Mouse (Mus musculus) neural tube, embryonic 13.5 days (tissue): ENCODE results near the gene Pigf. TPM values are rescaled to one million over a fixed set of nuclear protein-coding genes. Genes with fewer than 3 reads are reported as not detected.

Experiments used
- ATAC-seq: fragments of 200-750 bp; cut with Nextera tagmentation; 2 replicates; pipeline ENCODE4 v1.8.0; 2017; ENCODE audit warnings: low read depth, mild to moderate bottlenecking, moderate TSS enrichment, moderate library complexity
- H3K27ac ChIP-seq: fragments of 300-500 bp; sonication (generic); replicated peaks from 2 replicates; pipeline ENCODE4 v1.5.1; 2015; ENCODE audit warnings: moderate library complexity, mild to moderate bottlenecking, inconsistent platforms
- H3K27me3 ChIP-seq: fragments of 300-500 bp; sonication (generic); 2 replicates; pipeline ENCODE4 v1.6.1; 2015; ENCODE audit warnings: mild to moderate bottlenecking, inconsistent platforms
- H3K36me3 ChIP-seq: fragments of 300-500 bp; sonication (generic); 2 replicates; pipeline ENCODE4 v1.6.1; 2015; ENCODE audit warnings: mild to moderate bottlenecking, inconsistent platforms
- H3K4me1 ChIP-seq: fragments of 300-500 bp; sonication (generic); replicated peaks from 2 replicates; pipeline ENCODE4 v1.6.1; 2015; ENCODE audit warnings: inconsistent platforms
- H3K4me2 ChIP-seq: fragments of 300-500 bp; sonication (generic); 2 replicates; pipeline ENCODE4 v1.6.1; 2015; ENCODE audit warnings: inconsistent platforms, mild to moderate bottlenecking, moderate library complexity
- H3K4me3 ChIP-seq: fragments of 300-500 bp; sonication (generic); 2 replicates; pipeline ENCODE4 v1.5.1; 2015; ENCODE audit warnings: mild to moderate bottlenecking, inconsistent platforms
- H3K9ac ChIP-seq: fragments of 300-500 bp; sonication (generic); 2 replicates; pipeline ENCODE4 v1.6.1; 2015; ENCODE audit warnings: moderate library complexity, mild to moderate bottlenecking, inconsistent platforms
- H3K9me3 ChIP-seq: fragments of 300-500 bp; sonication (generic); 2 replicates; pipeline ENCODE4 v1.6.1; 2016; ENCODE audit warnings: inconsistent platforms
- WGBS: fragments of 180-500 bp; shearing (Covaris S2); methylation state at CpG from one replicate; pipeline ENCODE4 v1.1.7; 2015; 5-methylcytosine and 5-hydroxymethylcytosine counted together
- polyA plus RNA-seq: library from polyadenylated mRNA; unstranded; fragments of >200 nt; fragmentation: Nextera tagmentation; extraction: Ambion mirVana; gene quantifications from 2 replicates; pipeline ENCODE4 v1.2.1, GENCODE M21; 2015

Pigf gene
- polyA plus RNA-seq, 1 experiment from 2014 or later = 39.5 TPM

DNA sequence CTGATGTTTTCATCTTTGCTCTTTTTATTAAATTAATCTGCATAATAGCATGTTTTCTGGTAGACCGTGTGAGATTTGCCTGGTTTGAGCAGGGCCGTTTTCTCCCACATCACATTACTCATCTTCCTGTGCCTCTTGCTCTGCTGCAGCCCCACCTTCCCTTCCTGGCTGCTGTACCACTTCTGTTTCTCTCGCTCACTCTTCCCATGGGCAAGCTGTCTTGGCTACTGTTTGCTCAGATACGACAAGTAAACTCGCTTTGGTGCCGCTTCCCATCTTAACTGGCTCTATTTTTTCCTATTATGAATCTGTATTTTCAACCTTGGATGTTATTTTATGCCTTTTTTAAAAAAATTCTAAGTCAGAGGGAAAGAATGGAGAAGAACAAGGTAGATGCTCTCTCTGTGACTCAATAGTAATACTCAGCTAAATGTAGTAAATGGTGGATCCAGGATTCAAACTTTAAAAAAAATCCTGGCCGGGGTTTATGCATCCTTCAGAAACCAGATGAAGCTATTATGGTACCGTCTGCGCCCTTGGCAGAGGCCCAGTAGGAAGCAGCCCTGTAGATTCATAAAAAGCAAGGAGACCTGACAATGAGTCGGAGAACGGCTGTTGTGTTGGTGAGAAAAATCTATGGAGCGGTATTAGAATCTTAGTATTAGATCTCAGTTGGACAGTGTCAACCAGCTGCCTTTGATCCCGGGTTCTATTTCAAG, 13.7 kb downstream of the Pigf start:
- WGBS = 85% methylated on average over 13 of the region's 13 CpGs
- no peak overlapping the region for H3K4me2 ChIP-seq

GRCm38 (mm10) chr17:87008950-87009349, 16.3 kb downstream of the Pigf start:
- Histone ChIP-seq H3K27me3 (no peaks in the 10 kb centered on the region), H3K27ac (no peak overlapping the region), H3K4me1 (no peaks in the 10 kb centered on the region), H3K9ac (no peak overlapping the region), H3K9me3 (no peaks in the 10 kb centered on the region), H3K36me3 (peaks cover 28% of the 10 kb centered on the region), H3K4me2 (no peak overlapping the region), H3K4me3 (no peak overlapping the region)
- ATAC-seq = no peak
- 88% methylated on average over 3 of the region's 3 CpGs for WGBS

More for the DNA sequence above, 13.7 kb downstream of the Pigf start:
- Histone ChIP-seq H3K27me3 (no peaks in the 10 kb centered on the region), H3K4me1 (no peaks in the 10 kb centered on the region), H3K4me3 (no peak overlapping the region), H3K9ac (no peak overlapping the region), H3K27ac (no peak overlapping the region), H3K9me3 (no peaks in the 10 kb centered on the region), H3K36me3 (peaks cover 23% of the 10 kb centered on the region)
- no peak for ATAC-seq

DNA sequence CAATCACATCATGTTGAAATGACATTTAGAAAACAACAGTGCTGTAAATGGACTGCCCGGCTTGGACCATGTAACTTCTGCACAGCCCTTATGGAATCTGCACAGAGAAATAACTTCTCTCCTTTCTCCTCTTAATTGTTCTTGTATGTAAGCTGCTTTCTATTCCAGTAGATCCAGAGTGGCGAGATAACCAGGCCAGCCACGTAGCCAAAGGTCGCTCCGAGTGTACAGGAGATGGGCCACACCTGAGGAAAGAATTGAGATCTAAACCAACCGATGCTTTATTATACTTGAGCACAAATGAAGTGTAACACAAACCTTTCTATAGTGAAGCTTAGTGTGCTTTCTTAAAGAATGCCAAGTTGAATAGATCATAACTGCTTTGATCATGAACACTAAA, 27.9 kb downstream of the Pigf start:
- Histone ChIP-seq H3K4me3 (no peak overlapping the region), H3K9me3 (no peaks in the 10 kb centered on the region), H3K4me2 (no peak overlapping the region), H3K4me1 (no peaks in the 10 kb centered on the region), H3K27me3 (no peaks in the 10 kb centered on the region), H3K9ac (no peak overlapping the region), H3K27ac (no peak overlapping the region), H3K36me3 (peaks cover 23% of the 10 kb centered on the region)
- no peak for ATAC-seq
- WGBS = 94% methylated on average over 6 of the region's 6 CpGs

GRCm38 (mm10) chr17:86991306-86991705, 33.9 kb downstream of the Pigf start:
- H3K4me3 ChIP-seq = no peak overlapping the region
- H3K27me3 ChIP-seq = no peaks in the 10 kb centered on the region
- H3K36me3 ChIP-seq = 0 out of 2 replicates have a peak, but pooled peaks cover 3% of the 10 kb centered on the region
- 90% methylated on average over 8 of the region's 8 CpGs for WGBS
- no peaks in the 10 kb centered on the region for H3K9me3 ChIP-seq
- H3K4me1 ChIP-seq = peaks cover 15% of the 10 kb centered on the region
- H3K4me2 ChIP-seq = no peak overlapping the region
- H3K27ac ChIP-seq = no peak overlapping the region
- ATAC-seq = no peak
- no peak overlapping the region for H3K9ac ChIP-seq

GRCm38 (mm10) chr17:86988601-86989184, 36.5 kb downstream of the Pigf start:
- no peak overlapping the region for H3K27ac ChIP-seq
- H3K4me3 ChIP-seq = no peak overlapping the region
- H3K9ac ChIP-seq = no peak overlapping the region
- no peaks in the 10 kb centered on the region for H3K9me3 ChIP-seq
- H3K4me1 ChIP-seq = peaks cover 22% of the 10 kb centered on the region
- no peaks in the 10 kb centered on the region for H3K27me3 ChIP-seq
- 62% methylated on average over 6 of the region's 6 CpGs for WGBS
- H3K4me2 ChIP-seq = no peak overlapping the region
- no peaks in the 10 kb centered on the region for H3K36me3 ChIP-seq
- no peak for ATAC-seq

- no peak overlapping the region for H3K27ac ChIP-seq
- peaks cover 22% of the 10 kb centered on the region for H3K4me1 ChIP-seq
- ATAC-seq = no peak
- no peaks in the 10 kb centered on the region for H3K36me3 ChIP-seq
- H3K27me3 ChIP-seq = no peaks in the 10 kb centered on the region
- no peak overlapping the region for H3K4me2 ChIP-seq
- no peak overlapping the region for H3K9ac ChIP-seq
- H3K4me3 ChIP-seq = no peak overlapping the region
- WGBS = 88% methylated on average over 5 of the region's 5 CpGs
- no peaks in the 10 kb centered on the region for H3K9me3 ChIP-seq
Observed at GRCm38 (mm10) chr17:86988161-86988560, 37.0 kb downstream of the Pigf start.

DNA sequence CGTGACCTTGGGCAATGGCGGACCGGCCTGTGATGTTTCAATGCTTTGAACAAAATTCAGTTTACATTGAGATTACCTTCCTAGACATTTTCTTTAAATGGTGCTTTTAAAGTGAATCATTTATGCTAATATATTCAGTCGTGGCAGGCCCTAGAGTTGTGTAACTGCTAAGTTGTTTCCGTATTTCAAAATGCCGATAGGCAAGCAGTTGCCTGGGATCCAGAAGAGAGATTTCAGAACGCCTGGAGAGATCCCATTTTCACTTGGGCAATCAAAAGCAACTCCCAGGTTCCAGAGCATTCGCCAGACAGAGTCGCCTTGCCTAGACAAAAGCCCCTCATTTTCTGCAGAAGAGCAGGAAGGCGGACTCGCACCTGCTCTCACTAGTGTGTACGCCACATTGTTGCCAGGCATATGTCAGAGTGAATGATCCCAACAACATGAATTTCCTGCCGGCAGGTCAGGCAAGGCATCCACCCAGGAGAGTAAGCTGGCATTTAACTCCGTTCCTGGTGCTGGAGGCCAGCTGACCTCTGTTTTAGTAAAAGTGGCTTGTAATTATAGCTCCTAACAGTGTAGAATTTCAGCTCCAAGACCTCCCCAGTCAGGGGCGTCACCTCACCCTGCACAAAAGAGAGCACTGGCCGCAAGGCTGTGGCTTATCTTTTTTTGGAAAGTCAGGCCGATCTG, 38.6 kb downstream of the Pigf start:
- H3K27me3 ChIP-seq = no peaks in the 10 kb centered on the region
- H3K36me3 ChIP-seq = no peaks in the 10 kb centered on the region
- peak overlapping the region; percentile 66 for H3K27ac ChIP-seq
- H3K9ac ChIP-seq = peak overlapping the region; percentile 46
- WGBS = 39% methylated on average over 17 of the region's 17 CpGs
- ATAC-seq = 0 out of 2 replicates have a peak, but pooled peaks have one; percentile 50
- no peaks in the 10 kb centered on the region for H3K9me3 ChIP-seq
- H3K4me1 ChIP-seq = peaks cover 22% of the 10 kb centered on the region
- H3K4me2 ChIP-seq = peak overlapping the region; percentile 3; the same call in 1 of the 2 replicates
- H3K4me3 ChIP-seq = no peak overlapping the region

- no peak overlapping the region for H3K9ac ChIP-seq
- no peak overlapping the region for H3K4me2 ChIP-seq
- ATAC-seq = no peak
- H3K27me3 ChIP-seq = no peaks in the 10 kb centered on the region
- H3K4me1 ChIP-seq = peaks cover 17% of the 10 kb centered on the region
- H3K9me3 ChIP-seq = no peaks in the 10 kb centered on the region
- H3K36me3 ChIP-seq = 0 out of 2 replicates have a peak, but pooled peaks cover 3% of the 10 kb centered on the region
- H3K4me3 ChIP-seq = no peak overlapping the region
- H3K27ac ChIP-seq = no peak overlapping the region
- WGBS = 77% methylated on average over 9 of the region's 9 CpGs
Observed at GRCm38 (mm10) chr17:86982497-86982896, 42.7 kb downstream of the Pigf start.

DNA sequence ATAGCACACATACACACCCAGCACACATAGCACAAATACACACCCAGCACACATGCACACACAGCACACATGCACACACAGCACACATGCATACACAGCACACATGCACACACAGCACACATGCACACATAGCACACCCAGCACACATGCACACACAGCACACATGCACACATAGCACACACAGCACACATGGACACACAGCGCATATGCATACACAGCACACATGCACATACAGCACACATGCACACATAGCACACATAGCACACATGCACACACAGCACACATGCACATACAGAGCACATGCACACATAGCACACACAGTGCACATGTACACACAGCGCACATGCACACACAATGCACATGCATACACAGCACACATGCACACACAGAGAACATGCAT, 43.5 kb downstream of the Pigf start:
- Histone ChIP-seq H3K27ac (no peak overlapping the region), H3K9me3 (no peaks in the 10 kb centered on the region), H3K27me3 (no peaks in the 10 kb centered on the region), H3K4me1 (peaks cover 11% of the 10 kb centered on the region), H3K4me2 (no peak overlapping the region), H3K4me3 (no peak overlapping the region), H3K9ac (no peak overlapping the region), H3K36me3 (0 out of 2 replicates have a peak, but pooled peaks cover 3% of the 10 kb centered on the region)
- WGBS = 97% methylated on average over 2 of the region's 2 CpGs
- ATAC-seq = no peak

- H3K4me3 ChIP-seq = no peak overlapping the region
- H3K9me3 ChIP-seq = no peaks in the 10 kb centered on the region
- peaks cover 6% of the 10 kb centered on the region for H3K4me1 ChIP-seq
- ATAC-seq = no peak
- WGBS = 100% methylated on average over 1 of the region's 1 CpGs
- H3K9ac ChIP-seq = no peak overlapping the region
- no peak overlapping the region for H3K4me2 ChIP-seq
- H3K27me3 ChIP-seq = no peaks in the 10 kb centered on the region
- no peak overlapping the region for H3K27ac ChIP-seq
- H3K36me3 ChIP-seq = peaks cover 3% of the 10 kb centered on the region; the same call in 1 of the 2 replicates
Observed at GRCm38 (mm10) chr17:86981205-86981604, 44.0 kb downstream of the Pigf start.

- no peak for ATAC-seq
- no peak overlapping the region for H3K27ac ChIP-seq
- no peak overlapping the region for H3K9ac ChIP-seq
- H3K27me3 ChIP-seq = no peaks in the 10 kb centered on the region
- H3K36me3 ChIP-seq = peaks cover 16% of the 10 kb centered on the region; the same call in 1 of the 2 replicates
- H3K9me3 ChIP-seq = no peaks in the 10 kb centered on the region
- H3K4me2 ChIP-seq = no peak overlapping the region
- H3K4me1 ChIP-seq = no peaks in the 10 kb centered on the region
- no peak overlapping the region for H3K4me3 ChIP-seq
- WGBS = 90% methylated on average over 6 of the region's 6 CpGs
Observed at GRCm38 (mm10) chr17:86978496-86978895, 46.7 kb downstream of the Pigf start.

- H3K4me3 ChIP-seq = no peak overlapping the region
- no peak overlapping the region for H3K27ac ChIP-seq
- H3K27me3 ChIP-seq = no peaks in the 10 kb centered on the region
- WGBS = 88% methylated on average over 10 of the region's 10 CpGs
- no peak overlapping the region for H3K4me2 ChIP-seq
- H3K9me3 ChIP-seq = no peaks in the 10 kb centered on the region
- no peak for ATAC-seq
- H3K36me3 ChIP-seq = peaks cover 17% of the 10 kb centered on the region; the same call in 1 of the 2 replicates
- no peak overlapping the region for H3K9ac ChIP-seq
- H3K4me1 ChIP-seq = no peaks in the 10 kb centered on the region
Observed at GRCm38 (mm10) chr17:86976387-86976786, 48.8 kb downstream of the Pigf start.
